Mouse (Mus musculus) brain, embryonic 18.5 days (tissue): ENCODE measurements around the gene March9.
"Not testable (repeated sequence)": the region's sequence is repeated elsewhere in the genome, so short reads cannot be mapped to it uniquely, and the experiment has no call there.

Experiments used
- DNase-seq: peaks from one replicate; pipeline ENCODE4 v3.0.0-alpha.2; 2012; ENCODE audit warnings: low read depth, low spot score

Gene March9

GRCm38 (mm10) chr10:127079665-127080391 lies 19.8 kb upstream of the March9 start:
- no peak for DNase-seq

GRCm38 (mm10) chr10:127078677-127079575 lies 18.9 kb upstream of the March9 start:
- no peak for DNase-seq

- no peak for DNase-seq
Measured at GRCm38 (mm10) chr10:127078001-127078676, 18.2 kb upstream of the March9 start.

GRCm38 (mm10) chr10:127077515-127077914 lies 17.5 kb upstream of the March9 start:
- no peak for DNase-seq

GRCm38 (mm10) chr10:127076082-127076481 lies 16.1 kb upstream of the March9 start:
- no peak for DNase-seq

GRCm38 (mm10) chr10:127075651-127076050 lies 15.7 kb upstream of the March9 start:
- no peak for DNase-seq

GRCm38 (mm10) chr10:127075080-127075479 lies 15.1 kb upstream of the March9 start, which contains the start of gene Agap2:
Gene Agap2, plus strand, starts transcription at chr10:127075284.
- no peak for DNase-seq

GRCm38 (mm10) chr10:127073981-127074380 lies 14.0 kb upstream of the March9 start:
- DNase-seq: no peak

GRCm38 (mm10) chr10:127072969-127073368 lies 13.0 kb upstream of the March9 start:
- DNase-seq: not testable (repeated sequence)

GRCm38 (mm10) chr10:127072270-127072669 lies 12.3 kb upstream of the March9 start:
- not testable (repeated sequence) for DNase-seq

- DNase-seq: no peak
Measured at GRCm38 (mm10) chr10:127071203-127071602, 11.2 kb upstream of the March9 start.

- peak; percentile 98 for DNase-seq
Measured at GRCm38 (mm10) chr10:127070190-127071121, 10.5 kb upstream of the March9 start, which contains the start of gene Tspan31. Gene Tspan31, minus strand, starts transcription at chr10:127070264.

- peak; percentile 84 for DNase-seq
Measured at GRCm38 (mm10) chr10:127069281-127070189, 9.6 kb upstream of the March9 start.

GRCm38 (mm10) chr10:127068360-127069038 lies 8.5 kb upstream of the March9 start:
- DNase-seq: no peak

GRCm38 (mm10) chr10:127066519-127067018 lies 6.6 kb upstream of the March9 start:
- DNase-seq: no peak

GRCm38 (mm10) chr10:127065981-127066380 lies 6.0 kb upstream of the March9 start:
- no peak for DNase-seq

- DNase-seq: no peak
Measured at GRCm38 (mm10) chr10:127063913-127064870, 4.2 kb upstream of the March9 start.
